Mouse (Mus musculus) forebrain, embryonic 11.5 days (tissue): Measurements from ENCODE around the gene Scaf11. TPM values are rescaled to one million over a fixed set of nuclear protein-coding genes. Genes with fewer than 3 reads are reported as not detected.

ENCODE experiments used
- ATAC-seq: fragments of 200-750 bp; cut with Nextera tagmentation; replicated peaks from 2 replicates; pipeline ENCODE4 v1.8.0; 2017; ENCODE audit warnings: moderate TSS enrichment; ENCODE audit not compliant: low FRiP score
- DNase-seq: peaks from one replicate; pipeline ENCODE4 v3.0.0-alpha.2; 2017; ENCODE audit warnings: low spot score
- H3K27ac ChIP-seq: fragments of 300-500 bp; sonication (generic); 2 replicates; pipeline ENCODE4 v1.5.1; 2014; ENCODE audit warnings: low read depth, low read length
- H3K27me3 ChIP-seq: fragments of 300-500 bp; sonication (generic); 2 replicates; pipeline ENCODE4 v1.6.1; 2014; ENCODE audit warnings: mild to moderate bottlenecking, low read length, mixed read lengths; ENCODE audit not compliant: control insufficient read depth, insufficient read depth
- H3K36me3 ChIP-seq: fragments of 300-500 bp; sonication (generic); 2 replicates; pipeline ENCODE4 v1.6.1; 2014; ENCODE audit warnings: mild to moderate bottlenecking, low read length, moderate library complexity, mixed read lengths; ENCODE audit not compliant: control insufficient read depth, insufficient read depth
- H3K4me1 ChIP-seq: fragments of 300-500 bp; sonication (generic); replicated peaks from 2 replicates; pipeline ENCODE4 v1.6.1; 2014; ENCODE audit warnings: low read length, mixed read lengths; ENCODE audit not compliant: control insufficient read depth, insufficient read depth
- H3K4me2 ChIP-seq: fragments of 300-500 bp; sonication (generic); 2 replicates; pipeline ENCODE4 v1.6.1; 2014; ENCODE audit warnings: low read depth, mild to moderate bottlenecking, low read length, moderate library complexity, mixed read lengths; ENCODE audit not compliant: severe bottlenecking
- H3K4me3 ChIP-seq: fragments of 300-500 bp; sonication (generic); 2 replicates; pipeline ENCODE4 v1.5.1; 2014; ENCODE audit warnings: low read depth, low read length
- H3K9ac ChIP-seq: fragments of 300-500 bp; sonication (generic); 2 replicates; pipeline ENCODE4 v1.6.1; 2014; ENCODE audit warnings: low read length
- H3K9me3 ChIP-seq: fragments of 300-500 bp; sonication (generic); 2 replicates; pipeline ENCODE4 v1.6.1; 2016; ENCODE audit warnings: low read length, mixed read lengths; ENCODE audit not compliant: control insufficient read depth
- WGBS: fragments of 180-500 bp; shearing (Covaris S2); extraction: QIAGEN DNeasy Blood & Tissue Kit; methylation state at CpG from one replicate; pipeline ENCODE4 v1.1.7; 2014; 5-methylcytosine and 5-hydroxymethylcytosine counted together
- polyA plus RNA-seq: library from polyadenylated mRNA; unstranded; fragments of >200 nt; fragmentation: Nextera tagmentation; extraction: Ambion mirVana; gene quantifications from 2 replicates; pipeline ENCODE4 v1.2.1, GENCODE M21; 2014

Gene Scaf11
- polyA plus RNA-seq, 1 experiment from 2014 or later = 113 TPM

DNA sequence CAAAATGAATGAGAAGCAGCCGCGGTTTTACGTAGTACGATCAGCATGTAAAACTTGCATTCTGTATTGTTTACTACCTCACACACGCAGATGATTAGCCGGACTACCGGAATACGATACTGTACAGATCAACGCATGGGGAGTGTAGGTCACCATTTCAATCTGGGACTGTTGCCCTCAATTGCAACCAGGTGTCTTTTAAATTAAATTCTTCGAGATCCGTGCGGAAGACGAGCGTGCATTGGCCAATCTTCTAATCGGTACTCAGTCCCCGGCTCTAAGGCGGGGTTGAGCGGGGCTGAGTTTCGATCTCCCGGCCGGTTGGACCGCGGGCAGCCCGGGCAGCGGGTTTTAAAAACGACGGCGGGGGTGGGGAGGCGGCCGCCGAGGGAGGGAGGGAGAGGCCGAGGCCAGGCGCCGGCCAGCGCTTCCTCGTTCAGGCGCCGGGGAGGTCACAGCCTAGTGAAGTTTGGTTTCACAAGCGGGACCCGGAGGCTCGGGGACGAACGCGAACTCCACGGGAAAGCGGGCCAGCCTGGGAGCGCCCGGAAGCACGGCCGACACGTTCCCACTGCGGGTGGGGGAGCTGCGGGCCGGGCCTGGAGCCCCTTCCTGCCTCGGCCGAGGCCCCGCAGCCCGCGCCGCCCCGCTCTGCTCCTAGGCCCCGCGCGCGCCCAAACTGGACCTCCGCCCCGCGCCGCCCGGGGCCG lies 747 bp downstream of the Scaf11 start:
- no peaks in the 10 kb centered on the region for H3K9me3 ChIP-seq
- peak; percentile 83 for DNase-seq

DNA sequence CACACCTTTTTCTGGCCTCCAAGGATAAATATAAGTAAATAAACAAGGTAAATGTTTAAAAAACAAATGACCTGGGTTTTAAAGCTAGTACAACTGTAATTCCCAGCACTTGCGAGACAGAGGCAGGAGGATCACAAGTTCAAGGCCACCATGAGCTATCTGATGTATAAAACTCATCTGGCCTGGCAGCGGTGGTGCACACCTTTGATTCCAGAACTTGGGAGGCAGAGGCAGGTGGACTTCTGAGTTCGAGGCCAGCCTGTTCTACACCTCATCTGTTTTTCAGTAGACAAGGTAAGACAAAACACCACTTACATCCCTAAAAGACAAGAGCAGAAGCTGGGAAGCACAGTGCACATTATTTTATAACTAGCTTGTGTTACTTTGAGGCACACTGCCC lies 2.4 kb downstream of the Scaf11 start:
- Histone ChIP-seq H3K4me1 (no peaks in the 10 kb centered on the region), H3K36me3 (no peaks in the 10 kb centered on the region), H3K27me3 (no peaks in the 10 kb centered on the region), H3K9ac (no peak overlapping the region), H3K4me3 (no peak overlapping the region), H3K27ac (no peak overlapping the region), H3K4me2 (no peak overlapping the region), H3K9me3 (no peaks in the 10 kb centered on the region)
- ATAC-seq (no peak), DNase-seq (no peak)
- WGBS = 92% methylated on average over 3 of the region's 3 CpGs

More for the DNA sequence above, 747 bp downstream of the Scaf11 start:
- under 1% methylated on average over 53 of the region's 71 CpGs for WGBS
- Histone ChIP-seq H3K36me3 (no peaks in the 10 kb centered on the region), H3K27ac (peak overlapping the region; percentile 97), H3K9ac (peak overlapping the region; percentile 94), H3K4me2 (peak overlapping the region; percentile 67), H3K27me3 (no peaks in the 10 kb centered on the region), H3K4me1 (no peaks in the 10 kb centered on the region), H3K4me3 (peak overlapping the region; percentile 93)
- ATAC-seq = peak; percentile 48

DNA sequence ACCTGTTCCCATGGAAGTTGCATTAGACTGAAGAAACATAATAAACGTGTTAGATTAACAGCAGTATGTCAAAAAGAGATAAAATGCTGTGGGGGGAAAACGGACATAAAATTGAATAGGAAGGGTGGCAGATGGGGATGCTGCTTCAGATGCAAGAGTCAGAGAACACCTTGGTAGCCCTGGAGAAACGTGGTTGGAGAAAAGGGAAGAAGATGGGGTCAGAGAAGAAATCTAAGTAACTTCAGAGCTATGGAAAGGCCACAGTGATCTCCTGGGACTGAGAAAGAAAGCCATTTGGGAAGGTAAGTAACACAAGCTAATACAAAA lies 3.3 kb downstream of the Scaf11 start:
- no peak overlapping the region for H3K4me2 ChIP-seq
- H3K27ac ChIP-seq = no peak overlapping the region
- H3K27me3 ChIP-seq = no peaks in the 10 kb centered on the region
- no peak for DNase-seq
- no peak for ATAC-seq
- no peaks in the 10 kb centered on the region for H3K9me3 ChIP-seq
- no peak overlapping the region for H3K4me3 ChIP-seq
- no peaks in the 10 kb centered on the region for H3K36me3 ChIP-seq
- no peaks in the 10 kb centered on the region for H3K4me1 ChIP-seq
- 85% methylated on average over 3 of the region's 3 CpGs for WGBS
- no peak overlapping the region for H3K9ac ChIP-seq

DNA sequence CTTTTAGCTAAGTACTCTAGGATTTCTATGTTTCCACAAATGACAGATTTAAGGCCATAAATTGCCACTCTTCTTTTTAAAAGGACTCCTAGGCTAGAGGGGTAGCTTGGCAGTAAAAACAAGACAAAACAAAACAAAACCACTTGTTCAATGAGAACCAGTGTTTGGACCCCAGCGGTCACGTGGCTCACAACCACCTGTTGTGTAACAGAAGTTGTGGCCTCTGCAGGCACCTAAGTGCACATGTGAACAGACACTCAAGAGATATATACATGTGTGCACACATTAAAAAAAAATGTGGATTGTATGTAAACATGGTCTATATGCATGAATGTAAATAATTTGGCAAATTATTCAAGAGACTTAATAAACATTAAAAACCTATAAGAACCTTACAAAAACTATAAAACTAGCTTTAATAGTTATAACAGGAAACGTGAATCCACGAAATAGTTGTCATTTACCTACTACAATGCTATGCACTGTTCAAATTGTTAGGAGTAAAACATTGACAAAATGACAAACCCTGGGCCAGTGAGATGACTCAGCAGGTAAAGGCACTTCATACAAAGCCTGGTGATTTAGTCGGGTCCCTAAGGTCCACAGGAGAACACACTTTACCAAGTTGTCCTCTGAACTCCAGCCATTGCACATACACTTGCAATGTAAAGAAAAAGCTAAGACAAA lies 3.8 kb downstream of the Scaf11 start:
- Histone ChIP-seq H3K4me1 (no peaks in the 10 kb centered on the region), H3K4me3 (no peak overlapping the region), H3K27ac (no peak overlapping the region), H3K9ac (no peak overlapping the region), H3K36me3 (no peaks in the 10 kb centered on the region), H3K9me3 (no peaks in the 10 kb centered on the region), H3K27me3 (no peaks in the 10 kb centered on the region), H3K4me2 (no peak overlapping the region)
- ATAC-seq = no peak
- whole genome bisulfite sequencing = 94% methylated on average over 5 of the region's 5 CpGs
- DNase-seq = no peak

DNA sequence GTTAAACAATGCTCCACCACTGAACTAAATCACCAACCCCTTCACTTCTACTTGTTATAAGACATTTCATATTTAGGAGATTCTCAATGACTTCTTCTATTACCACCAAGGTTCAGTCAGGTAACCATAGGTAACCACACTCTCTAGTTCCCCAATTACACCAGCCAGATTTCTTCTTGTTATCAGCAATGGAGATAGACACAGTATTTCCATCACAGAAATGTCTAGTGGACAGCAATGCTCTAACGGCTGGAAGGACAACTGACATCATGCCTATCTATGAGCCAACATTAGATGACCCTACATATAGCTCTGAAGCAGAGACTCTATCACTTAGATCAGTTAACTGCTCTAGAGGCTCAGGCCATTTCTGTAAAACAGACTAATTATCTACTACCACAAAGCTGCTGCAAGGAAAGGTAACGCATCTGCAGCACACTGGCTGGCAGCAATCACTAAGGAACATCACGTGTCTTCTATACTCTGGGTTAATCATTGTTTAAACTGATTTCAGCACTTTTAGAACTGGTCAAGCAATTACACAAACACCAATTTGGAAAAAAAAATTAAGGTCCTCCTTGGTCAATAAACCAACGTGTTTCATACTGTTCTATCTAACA lies 4.9 kb downstream of the Scaf11 start:
- no peak overlapping the region for H3K9ac ChIP-seq
- no peak for DNase-seq
- no peak for ATAC-seq
- WGBS = 88% methylated on average over 4 of the region's 4 CpGs
- H3K4me2 ChIP-seq = no peak overlapping the region
- no peak overlapping the region for H3K27ac ChIP-seq
- H3K4me3 ChIP-seq = no peak overlapping the region
- H3K9me3 ChIP-seq = no peaks in the 10 kb centered on the region
- no peaks in the 10 kb centered on the region for H3K4me1 ChIP-seq
- no peaks in the 10 kb centered on the region for H3K36me3 ChIP-seq
- no peaks in the 10 kb centered on the region for H3K27me3 ChIP-seq

DNA sequence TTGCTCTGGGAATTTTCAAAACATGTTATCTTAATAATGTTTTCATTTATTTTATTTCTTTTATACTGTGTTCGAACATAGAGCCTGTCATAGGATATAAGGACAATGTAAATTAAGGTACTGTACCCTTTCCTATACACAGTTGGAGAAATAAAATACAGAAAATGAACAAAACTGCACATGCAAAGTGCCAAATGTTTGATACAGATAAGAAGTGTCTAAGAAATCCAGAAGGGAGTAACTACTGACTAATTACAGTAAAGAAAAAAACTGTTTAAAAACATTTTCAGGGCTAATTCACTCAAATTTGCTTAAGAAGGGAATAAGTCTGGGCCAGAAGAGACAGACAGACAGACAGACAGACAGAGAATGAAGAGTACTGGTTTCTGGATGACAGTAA lies 7.3 kb downstream of the Scaf11 start:
- H3K4me2 ChIP-seq = no peak overlapping the region
- WGBS = 91% methylated on average over 1 of the region's 1 CpGs
- H3K9me3 ChIP-seq = no peaks in the 10 kb centered on the region
- no peaks in the 10 kb centered on the region for H3K27me3 ChIP-seq
- H3K27ac ChIP-seq = no peak overlapping the region
- no peak overlapping the region for H3K9ac ChIP-seq
- no peaks in the 10 kb centered on the region for H3K36me3 ChIP-seq
- H3K4me1 ChIP-seq = no peaks in the 10 kb centered on the region
- ATAC-seq (no peak), DNase-seq (no peak)
- no peak overlapping the region for H3K4me3 ChIP-seq

DNA sequence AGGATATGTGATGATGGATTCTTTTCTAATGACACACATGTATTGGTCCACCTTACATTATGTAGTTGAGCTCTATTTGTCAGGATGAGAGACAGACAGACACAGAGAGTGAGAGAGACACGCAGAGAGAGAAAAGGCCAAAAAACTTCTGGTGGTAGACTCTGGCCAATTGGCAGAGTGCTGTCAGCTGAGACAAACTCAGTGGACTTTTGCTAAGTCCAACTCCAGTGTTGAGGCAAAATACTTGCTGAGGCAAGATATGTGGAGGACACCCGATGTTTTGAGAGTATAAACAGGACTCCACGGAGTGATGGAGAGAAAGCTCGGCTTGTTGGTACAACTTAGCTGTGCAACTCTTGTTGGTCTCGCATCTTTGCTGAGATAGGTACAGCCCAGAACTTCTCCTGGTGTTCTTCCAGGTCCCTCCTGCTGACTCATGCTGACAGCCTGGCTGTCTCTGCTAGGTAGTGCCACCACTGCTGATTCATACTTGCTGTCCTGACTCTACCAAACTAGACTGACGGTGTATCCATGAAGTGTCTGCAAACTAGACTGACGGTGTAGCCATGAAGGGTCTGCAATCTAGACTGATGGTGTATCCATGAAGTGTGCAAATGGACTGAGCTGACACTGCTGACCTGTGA lies 11.9 kb downstream of the Scaf11 start:
- no peak overlapping the region for H3K4me2 ChIP-seq
- no peaks in the 10 kb centered on the region for H3K9me3 ChIP-seq
- H3K9ac ChIP-seq = no peak overlapping the region
- H3K27ac ChIP-seq = no peak overlapping the region
- no peaks in the 10 kb centered on the region for H3K4me1 ChIP-seq
- no peaks in the 10 kb centered on the region for H3K27me3 ChIP-seq
- ATAC-seq (no peak), DNase-seq (no peak)
- no peaks in the 10 kb centered on the region for H3K36me3 ChIP-seq
- 90% methylated on average over 7 of the region's 7 CpGs for WGBS
- H3K4me3 ChIP-seq = no peak overlapping the region

DNA sequence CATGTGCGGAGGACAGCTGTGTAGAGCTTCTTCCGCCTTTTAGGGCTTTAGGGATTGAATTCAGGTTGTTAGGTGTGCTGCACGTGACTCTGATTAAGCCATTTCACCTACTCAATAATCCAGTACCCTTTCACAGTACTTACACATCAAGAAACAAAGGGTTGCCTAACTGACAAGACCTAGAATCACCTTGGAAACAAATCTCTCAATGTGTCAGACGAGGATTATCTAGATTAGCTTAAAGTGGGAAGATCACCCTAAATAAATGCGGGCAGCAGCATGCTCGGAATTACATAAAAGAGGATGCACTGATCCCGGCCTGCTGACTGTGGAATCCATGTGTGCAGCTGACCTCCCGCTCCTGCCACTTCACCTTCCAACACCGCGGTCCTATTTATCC lies 13.9 kb downstream of the Scaf11 start:
- H3K27me3 ChIP-seq = no peaks in the 10 kb centered on the region
- H3K36me3 ChIP-seq = no peaks in the 10 kb centered on the region; the same call in 1 of the 2 replicates
- no peak for ATAC-seq
- H3K27ac ChIP-seq = no peak overlapping the region
- no peak overlapping the region for H3K4me2 ChIP-seq
- no peaks in the 10 kb centered on the region for H3K4me1 ChIP-seq
- H3K9me3 ChIP-seq = no peaks in the 10 kb centered on the region
- DNase-seq = no peak
- no peak overlapping the region for H3K4me3 ChIP-seq
- H3K9ac ChIP-seq = no peak overlapping the region
- 68% methylated on average over 10 of the region's 10 CpGs for WGBS
